8 mouse cellular contexts compared by ENCODE assay signal in genomic region chrX:152336546-152337332, GRCm38 (mm10). TPM values are rescaled to one million over a fixed set of nuclear protein-coding genes. Genes with fewer than 3 reads are reported as not detected.
DNase-seq lines count a peak whose midpoint lies in the region; ATAC-seq and TF ChIP-seq lines count a peak whose summit lies in the region.

No protein-coding gene starts in this region.

- no peaks in the 10 kb centered on the region for H3K9me3 ChIP-seq in embryonic facial prominence, embryonic 11.5 days (replicated peaks; ENCODE audit: control insufficient read depth, low read length)
- no peaks in the 10 kb centered on the region for H3K9me3 ChIP-seq in intestine, postnatal 0 days (ENCODE audit: control insufficient read depth)
- no peaks in the 10 kb centered on the region for H3K9me3 ChIP-seq in midbrain, embryonic 10.5 days (replicated peaks)

- ATAC-seq in embryonic facial prominence, embryonic 11.5 days (replicated peaks; ENCODE audit: insufficient number of reproducible peaks, low FRiP score, low TSS enrichment, low read depth): peak; percentile 99
- peak; percentile 99 for ATAC-seq in granulocyte monocyte progenitor cell, adult 5-6 weeks (replicated peaks; ENCODE audit: poor library complexity, severe bottlenecking)
- ATAC-seq in intestine, postnatal 0 days: peak; percentile 98

- peaks cover 10% of the 10 kb centered on the region for H3K27me3 ChIP-seq in embryonic facial prominence, embryonic 11.5 days (ENCODE audit: control insufficient read depth, insufficient read depth, low read length)
- no peaks in the 10 kb centered on the region for H3K27me3 ChIP-seq in intestine, postnatal 0 days (replicated peaks; ENCODE audit: control insufficient read depth, insufficient read depth, low read length)
- H3K27me3 ChIP-seq in midbrain, embryonic 10.5 days (ENCODE audit: low read depth, poor library complexity, severe bottlenecking): peaks cover 88% of the 10 kb centered on the region

- H3K4me3 ChIP-seq in embryonic facial prominence, embryonic 11.5 days (ENCODE audit: low read depth, low read length): peak overlapping the region; percentile 15
- H3K4me3 ChIP-seq in intestine, postnatal 0 days (ENCODE audit: low read depth, low read length): peak overlapping the region; percentile 26
- peak overlapping the region; percentile 48 for H3K4me3 ChIP-seq in midbrain, embryonic 10.5 days

- H3K36me3 ChIP-seq in embryonic facial prominence, embryonic 11.5 days (replicated peaks; ENCODE audit: control insufficient read depth, insufficient read depth, low read depth, low read length): no peaks in the 10 kb centered on the region; the same call in 1 of the 2 replicates
- 0 out of 2 replicates have a peak, but pooled peaks cover 4% of the 10 kb centered on the region for H3K36me3 ChIP-seq in intestine, postnatal 0 days (ENCODE audit: control insufficient read depth, insufficient read depth)
- peaks cover 29% of the 10 kb centered on the region for H3K36me3 ChIP-seq in midbrain, embryonic 10.5 days

- TF ChIP-seq CTCF in intestine, postnatal 0 days (IDR thresholded peaks at IDR 0.05; ENCODE audit: low read depth): peak; percentile 34

- H3K27ac ChIP-seq in embryonic facial prominence, embryonic 11.5 days (replicated peaks; ENCODE audit: low read depth, low read length): peak overlapping the region; percentile 86
- peak overlapping the region; percentile 66 for H3K27ac ChIP-seq in intestine, postnatal 0 days (ENCODE audit: low read depth, low read length)
- peak overlapping the region; percentile 93 for H3K27ac ChIP-seq in midbrain, embryonic 10.5 days (replicated peaks)

- DNase-seq in adrenal gland, postnatal 25 days: peak; percentile 85
- peak; percentile 90 for DNase-seq in embryonic facial prominence, embryonic 11.5 days (ENCODE audit: low spot score)
- DNase-seq in left cerebral cortex, postnatal 36 days (ENCODE audit: low spot score in 2 of 2): peak; percentile 83 to 88
- DNase-seq in midbrain, embryonic 10.5 days (ENCODE audit: low spot score): peak; percentile 89
- peak; percentile 83 to 91 for DNase-seq in right cerebral cortex, postnatal 36 days (ENCODE audit: low spot score in 2 of 2)
- DNase-seq in urinary bladder, postnatal 4 days (ENCODE audit: low spot score in 2 of 2): peak; percentile 87 to 88

- peak overlapping the region; percentile 45 for H3K4me2 ChIP-seq in embryonic facial prominence, embryonic 11.5 days (ENCODE audit: low read depth, low read length)
- peak overlapping the region; percentile 51 for H3K4me2 ChIP-seq in intestine, postnatal 0 days (replicated peaks; ENCODE audit: low read depth)

- intact Hi-C loops in left cerebral cortex, postnatal 36 days (cut with DNase I): no loop called here

- WGBS in embryonic facial prominence, embryonic 11.5 days: 20% methylated on average over 32 of the region's 33 CpGs
- 17% methylated on average over 33 of the region's 33 CpGs for WGBS in intestine, postnatal 0 days
- 13% methylated on average over 33 of the region's 33 CpGs for WGBS in midbrain, embryonic 10.5 days

- H3K9ac ChIP-seq in embryonic facial prominence, embryonic 11.5 days (replicated peaks; ENCODE audit: low read length): peak overlapping the region; percentile 55
- H3K9ac ChIP-seq in intestine, postnatal 0 days (ENCODE audit: low read depth, low read length): 0 out of 2 replicates have a peak overlapping the region, but pooled peaks have one; percentile 26

- H3K4me1 ChIP-seq in embryonic facial prominence, embryonic 11.5 days (ENCODE audit: control insufficient read depth, insufficient read depth, low read length): no peaks in the 10 kb centered on the region
- H3K4me1 ChIP-seq in intestine, postnatal 0 days (replicated peaks; ENCODE audit: control insufficient read depth, insufficient read depth, low read length): no peaks in the 10 kb centered on the region
- H3K4me1 ChIP-seq in midbrain, embryonic 10.5 days: peaks cover 26% of the 10 kb centered on the region

RNA-seq across cellular contexts. Expression of gene Tspyl2, which starts 5.5 kb away (rescaled TPM):
- total RNA-seq in adrenal gland, postnatal 25 days (2021): 51.6 and 55.0 TPM in 2 replicates
- 24.7 and 25.2 TPM in 2 replicates for polyA plus RNA-seq in embryonic facial prominence, embryonic 11.5 days (2014; fragmentation: Nextera tagmentation; extraction: Ambion mirVana)
- total RNA-seq in granulocyte monocyte progenitor cell, adult 5-6 weeks (2014; fragmentation: Nextera tagmentation): 10.9 and 11.2 TPM in 2 replicates
- 19.4 and 21.4 TPM in 2 replicates for total RNA-seq in granulocyte monocyte progenitor cell, adult 5-6 weeks (2017)
- polyA plus RNA-seq in intestine, postnatal 0 days (2015; fragmentation: Nextera tagmentation; extraction: Ambion mirVana): 6.5 and 6.6 TPM in 2 replicates
- total RNA-seq in left cerebral cortex, postnatal 36 days (2021): 10 to 100 TPM; 82.4 to 99.8 TPM
- polyA plus RNA-seq in midbrain, embryonic 10.5 days (2016; fragmentation: Nextera tagmentation; extraction: Ambion mirVana): 31.9 and 35.2 TPM in 2 replicates

RNA-seq across cellular contexts. Expression of gene Kantr, which starts 9.4 kb away (rescaled TPM):
- 9.5 and 13.4 TPM in 2 replicates for total RNA-seq in adrenal gland, postnatal 25 days (2021)
- 15.2 and 20.8 TPM in 2 replicates for polyA plus RNA-seq in embryonic facial prominence, embryonic 11.5 days (2014; fragmentation: Nextera tagmentation; extraction: Ambion mirVana)
- total RNA-seq in granulocyte monocyte progenitor cell, adult 5-6 weeks (2014; fragmentation: Nextera tagmentation): 17.0 and 17.1 TPM in 2 replicates
- 2.3 and 5.0 TPM in 2 replicates for total RNA-seq in granulocyte monocyte progenitor cell, adult 5-6 weeks (2017)
- polyA plus RNA-seq in intestine, postnatal 0 days (2015; fragmentation: Nextera tagmentation; extraction: Ambion mirVana): 4.1 and 4.2 TPM in 2 replicates
- total RNA-seq in left cerebral cortex, postnatal 36 days (2021): 10 to 100 TPM; 52.5 to 54.5 TPM
- polyA plus RNA-seq in midbrain, embryonic 10.5 days (2016; fragmentation: Nextera tagmentation; extraction: Ambion mirVana): 14.8 and 16.8 TPM in 2 replicates

RNA-seq across cellular contexts. Expression of gene Gpr173, which starts 31.8 kb away (rescaled TPM):
- total RNA-seq in adrenal gland, postnatal 25 days (2021): 2.2 and 2.8 TPM in 2 replicates
- polyA plus RNA-seq in embryonic facial prominence, embryonic 11.5 days (2014; fragmentation: Nextera tagmentation; extraction: Ambion mirVana): 5.2 and 6.4 TPM in 2 replicates
- not detected in 2 replicates for total RNA-seq in granulocyte monocyte progenitor cell, adult 5-6 weeks (2014; fragmentation: Nextera tagmentation)
- total RNA-seq in granulocyte monocyte progenitor cell, adult 5-6 weeks (2017): not detected in 2 replicates
- polyA plus RNA-seq in intestine, postnatal 0 days (2015; fragmentation: Nextera tagmentation; extraction: Ambion mirVana): 0.60 and 0.68 TPM in 2 replicates
- 10 to 100 TPM; 15.8 to 17.5 TPM for total RNA-seq in left cerebral cortex, postnatal 36 days (2021)
- polyA plus RNA-seq in midbrain, embryonic 10.5 days (2016; fragmentation: Nextera tagmentation; extraction: Ambion mirVana): 4.4 and 7.1 TPM in 2 replicates

Comparison
In these comparisons a context has a peak if more than half of its experiments do, and no peak if none do; other contexts are left out.
1. Peak in every context shown above with its lines: DNase-seq, ATAC-seq, H3K4me3 ChIP-seq and H3K27ac ChIP-seq.